Mouse (Mus musculus) 416B (cell line): ENCODE measurements around the gene Brip1.

Experiments
- DNase-seq: peaks from one replicate; pipeline ENCODE4 v3.0.0; 2011; ENCODE audit warnings: low read depth

The Brip1 gene

DNA sequence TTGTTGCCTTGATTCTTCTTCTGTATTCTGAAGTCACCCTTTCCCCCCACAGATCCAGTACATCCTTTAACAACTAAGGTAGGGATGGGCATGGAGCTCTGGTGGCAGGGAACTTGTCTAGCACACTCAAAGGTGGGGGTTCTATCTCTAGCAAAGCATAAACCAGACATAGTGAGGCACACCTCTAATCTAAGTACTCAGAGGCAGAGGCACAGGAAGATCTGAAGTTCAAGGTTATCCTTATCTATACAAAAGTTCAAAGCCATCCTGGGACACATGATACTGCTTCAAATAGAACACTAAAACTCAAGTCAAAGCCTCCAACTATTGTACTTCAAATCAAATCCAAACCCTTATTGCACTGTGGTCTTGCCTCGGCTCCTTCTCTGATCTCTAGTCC is 85.0 kb downstream of the Brip1 start:
- no peak for DNase-seq

DNA sequence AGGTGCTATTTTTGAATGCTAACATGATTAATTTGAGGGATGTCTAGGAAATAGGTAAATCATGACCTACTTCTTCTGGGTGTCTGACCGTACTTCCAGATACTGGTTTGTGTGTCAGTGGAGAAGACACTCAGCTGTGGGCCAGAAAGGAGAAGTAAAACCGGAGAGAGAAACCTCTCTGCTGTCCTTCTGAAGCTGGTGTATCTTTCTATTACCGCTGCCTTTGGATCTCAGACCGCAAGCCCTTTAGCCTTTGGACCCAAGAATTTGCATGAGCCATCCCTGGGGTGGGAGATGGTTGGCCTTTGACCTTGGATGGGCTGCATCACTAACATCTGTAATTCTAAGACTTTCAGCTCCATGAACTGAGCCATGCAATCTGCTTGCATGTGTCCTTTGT is 93.7 kb downstream of the Brip1 start:
- no peak for DNase-seq

- DNase-seq, result no peak
These were observed 94.4 kb downstream of the Brip1 start for GRCm38 (mm10) chr11:86106596-86106995.

DNA sequence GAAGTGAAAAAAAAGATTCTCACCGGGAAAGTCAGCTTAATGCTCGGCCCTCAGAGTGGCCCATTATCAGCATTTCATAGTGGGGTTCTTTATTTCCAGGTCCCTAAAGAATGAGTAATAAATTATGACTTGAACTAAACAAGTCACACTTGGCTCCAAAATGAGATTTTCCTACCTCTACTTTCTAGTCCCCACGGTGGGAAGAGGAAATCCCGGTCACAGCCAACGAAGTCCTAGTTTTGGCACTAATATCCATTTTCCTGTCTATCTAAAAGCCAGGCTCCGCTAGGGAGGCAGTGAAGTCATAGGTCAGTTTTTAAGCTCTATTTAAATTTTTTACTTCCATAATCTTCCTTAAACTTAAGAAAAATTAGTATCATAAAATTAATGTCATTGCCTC is 99.8 kb downstream of the Brip1 start:
- DNase-seq, result no peak

DNA sequence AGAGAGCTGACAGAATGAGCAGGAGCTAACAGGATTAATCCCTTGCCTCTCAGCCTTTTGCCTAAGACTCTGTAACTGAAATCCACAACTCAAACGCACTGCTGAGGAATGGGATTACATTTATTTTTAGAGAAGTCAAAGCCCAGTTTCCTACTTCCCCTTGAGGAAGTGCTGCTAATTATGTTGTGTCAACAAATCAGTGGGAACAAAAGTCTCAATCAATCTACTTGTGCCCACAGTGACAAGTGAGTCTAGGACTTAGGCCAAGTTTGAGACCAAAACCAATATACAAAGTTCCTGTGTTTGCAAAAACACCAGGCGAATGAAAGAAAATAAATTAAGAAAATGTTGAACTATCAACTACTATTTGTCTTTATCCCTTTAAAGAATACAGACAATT is 101.7 kb downstream of the Brip1 start:
- DNase-seq, result no peak

DNA sequence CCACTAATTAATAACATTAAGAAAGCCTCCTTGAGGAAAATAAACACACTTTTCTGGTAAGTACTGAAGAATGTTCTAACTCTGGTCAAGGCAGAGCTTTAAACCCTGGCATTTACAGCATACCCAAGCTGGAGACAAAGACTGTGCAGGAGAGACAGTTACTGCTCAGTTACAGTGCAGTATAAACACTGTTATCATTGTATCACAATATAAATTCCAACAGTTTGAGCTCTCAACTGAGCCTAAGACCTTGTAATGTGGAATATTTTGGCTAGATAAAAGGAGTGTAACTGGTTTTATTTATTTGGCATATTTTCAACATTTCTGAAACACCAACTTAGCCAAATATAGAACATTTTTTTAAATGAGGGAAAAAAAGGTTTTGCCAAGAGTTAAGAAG is 112.2 kb downstream of the Brip1 start:
- DNase-seq, result no peak

DNA sequence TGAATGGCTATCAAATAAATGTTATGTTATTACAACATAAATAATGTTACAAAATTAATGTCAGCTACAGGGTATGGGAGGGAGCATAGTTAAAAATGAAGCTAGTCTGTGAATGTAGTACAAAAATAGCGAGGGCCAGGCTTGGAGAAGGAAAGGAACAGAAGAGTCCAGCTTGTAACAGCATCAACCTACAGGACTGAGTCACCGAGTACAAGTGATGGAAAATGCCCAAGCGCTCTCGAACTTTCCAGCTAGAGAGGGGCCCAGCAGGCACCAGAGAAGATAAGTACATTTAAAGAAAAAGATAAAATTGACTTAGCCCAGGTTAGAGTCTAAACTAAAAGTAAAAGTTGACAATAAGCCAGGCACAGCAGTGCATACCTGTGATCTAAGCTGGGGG is 116.5 kb downstream of the Brip1 start:
- DNase-seq, result no peak

- DNase-seq, result no peak
These were observed 123.0 kb downstream of the Brip1 start for GRCm38 (mm10) chr11:86078025-86078424.

- no peak for DNase-seq
These were observed 124.0 kb downstream of the Brip1 start for GRCm38 (mm10) chr11:86076966-86077365.

DNA sequence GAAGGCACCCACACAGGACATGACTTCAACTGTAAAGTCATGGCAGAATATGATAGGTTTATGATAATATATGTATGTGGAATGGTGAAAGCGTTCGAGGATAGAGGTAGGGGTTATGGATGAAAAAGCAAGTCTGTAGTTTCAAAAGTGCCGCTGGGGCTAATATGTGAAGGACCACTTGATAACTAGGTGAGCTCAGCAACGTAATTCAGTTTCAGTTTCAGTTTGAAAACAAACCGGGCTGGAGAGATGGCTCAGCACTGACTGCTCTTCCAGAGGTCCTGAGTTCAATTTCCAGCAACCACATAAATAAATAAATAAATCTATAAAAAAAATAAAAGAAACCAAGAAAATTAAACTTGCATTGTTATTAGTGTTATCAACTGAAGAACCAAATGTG is 124.6 kb downstream of the Brip1 start:
- peak; percentile 32 for DNase-seq

DNA sequence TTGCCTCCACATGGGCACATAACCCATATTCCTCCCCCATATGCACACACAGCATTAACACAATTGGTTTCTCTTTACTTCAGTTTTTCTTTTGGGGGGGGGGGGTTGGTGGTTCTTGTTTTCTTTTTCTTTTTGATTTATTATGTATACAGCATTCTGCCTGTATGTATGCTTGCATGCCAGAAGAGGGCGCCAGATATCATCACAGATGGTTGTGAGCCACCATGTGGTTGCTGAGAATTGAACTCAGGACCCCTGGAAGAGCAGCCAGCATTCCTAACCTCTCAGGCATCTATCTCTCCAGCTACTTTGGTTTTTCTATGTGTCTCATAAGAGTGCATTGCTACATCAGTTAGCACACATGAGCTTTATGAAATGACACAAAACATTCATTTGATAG is 125.6 kb downstream of the Brip1 start:
- DNase-seq, result no peak

DNA sequence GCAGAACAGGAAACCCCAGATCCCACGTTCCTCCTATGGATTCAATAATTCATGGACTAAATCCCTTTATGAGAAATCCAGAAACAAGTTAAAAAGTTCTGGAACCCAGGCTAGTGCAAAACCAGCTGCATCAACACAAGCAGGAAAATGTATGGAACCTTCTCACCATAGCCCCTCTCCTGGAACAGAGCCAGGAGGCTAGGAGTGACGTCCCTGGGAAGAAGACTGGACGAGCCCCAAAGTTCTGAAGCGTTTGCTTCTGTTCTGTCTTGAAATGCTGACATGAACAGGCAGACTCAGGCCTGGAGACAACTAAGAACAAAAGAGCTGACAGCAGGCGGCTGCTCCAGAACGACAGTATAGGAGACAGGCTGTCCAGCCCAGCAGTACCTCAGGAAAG is 132.3 kb downstream of the Brip1 start:
- DNase-seq, result no peak

- peak; percentile 46 for DNase-seq
These were observed 133.8 kb downstream of the Brip1 start for GRCm38 (mm10) chr11:86067154-86067553.

- no peak for DNase-seq
These were observed 136.1 kb downstream of the Brip1 start for GRCm38 (mm10) chr11:86064881-86065280.

GRCm38 (mm10) chr11:86061243-86061642 is 139.8 kb downstream of the Brip1 start:
- DNase-seq, result no peak

- DNase-seq, result no peak
These were observed 141.9 kb downstream of the Brip1 start for GRCm38 (mm10) chr11:86059123-86059522.

GRCm38 (mm10) chr11:86055806-86056205 is 145.2 kb downstream of the Brip1 start:
- no peak for DNase-seq

DNA sequence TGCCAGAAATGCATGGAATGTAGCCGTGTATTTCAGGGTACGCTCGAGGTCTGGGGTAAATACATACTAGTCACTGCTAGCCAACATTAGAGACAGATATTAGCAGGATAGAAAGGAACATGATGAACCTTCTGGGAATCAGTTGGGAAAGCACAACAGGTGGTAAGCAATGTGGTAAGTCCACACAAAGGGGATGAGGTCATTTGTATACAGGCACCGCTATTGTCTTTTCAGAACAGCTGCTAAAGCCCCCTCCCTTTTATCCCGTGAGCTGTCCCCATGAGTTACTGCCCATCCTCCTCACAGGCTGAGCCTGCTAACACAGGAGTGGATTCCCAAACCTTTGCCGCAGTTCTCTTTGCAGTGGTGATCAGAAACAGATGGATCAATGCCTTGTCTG is 149.6 kb downstream of the Brip1 start:
- no peak for DNase-seq

GRCm38 (mm10) chr11:86050430-86051280 is 150.3 kb downstream of the Brip1 start:
- peak; percentile 18 for DNase-seq

DNA sequence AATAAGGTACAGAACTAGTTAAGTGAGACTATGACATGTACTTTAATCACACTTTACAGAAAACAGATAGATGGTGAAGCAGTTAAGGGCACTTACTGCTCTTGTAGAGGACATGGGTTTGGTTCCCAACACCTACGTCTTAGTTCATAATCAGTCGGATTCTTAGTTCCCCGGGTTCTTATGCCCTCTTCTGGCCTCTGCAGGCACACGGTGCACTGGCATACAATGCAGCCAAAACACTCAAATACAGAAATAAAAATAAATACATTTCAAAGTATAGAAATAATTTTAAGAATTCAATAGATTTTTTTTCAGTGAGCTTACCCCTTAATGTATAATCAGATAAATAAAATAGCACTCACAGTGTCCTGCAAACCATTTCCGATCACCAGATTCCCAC is 161.0 kb downstream of the Brip1 start:
- DNase-seq, result no peak

GRCm38 (mm10) chr11:86039355-86039754 is 161.6 kb downstream of the Brip1 start:
- no peak for DNase-seq

GRCm38 (mm10) chr11:86038701-86039100 is 162.3 kb downstream of the Brip1 start:
- DNase-seq, result no peak

DNA sequence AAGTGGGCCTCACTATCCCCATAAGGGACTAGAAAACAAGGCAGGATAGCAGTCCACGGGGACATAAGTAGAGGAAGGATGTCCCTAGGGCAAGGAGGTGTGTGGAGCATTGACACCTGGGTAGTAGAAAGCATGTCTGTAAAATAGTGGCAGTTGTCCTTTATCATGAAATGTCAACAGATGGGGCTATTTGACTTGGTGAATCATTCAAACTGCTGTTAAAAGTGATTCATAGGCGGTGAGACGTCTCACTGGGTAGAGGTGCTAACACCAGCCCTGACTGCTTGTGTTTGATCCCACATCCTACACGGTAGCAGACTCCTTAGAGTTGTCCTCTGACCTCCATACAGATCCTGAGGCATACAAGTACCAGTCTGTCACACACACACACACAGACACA is 168.1 kb downstream of the Brip1 start:
- peak; percentile 70 for DNase-seq

DNA sequence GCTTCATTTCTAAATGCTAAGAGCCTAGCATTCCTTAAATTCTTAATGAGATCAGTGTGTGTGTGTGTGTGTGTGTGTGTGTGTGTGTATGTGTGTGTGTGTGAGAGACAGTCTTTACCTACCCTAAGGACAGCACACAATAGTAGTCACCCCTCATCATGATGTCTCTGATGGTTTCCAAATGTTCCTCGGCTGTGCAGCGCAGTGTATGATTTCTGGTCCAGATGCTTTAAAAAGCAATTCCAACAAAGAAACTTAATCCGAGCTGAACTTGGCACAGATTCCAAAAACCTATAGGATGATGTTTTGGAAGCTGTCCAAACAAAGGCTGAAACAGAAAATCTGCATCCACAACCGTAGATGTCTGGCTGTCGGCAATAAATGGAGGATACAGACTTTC is 173.0 kb downstream of the Brip1 start:
- no peak for DNase-seq
